Mouse (Mus musculus) layer of hippocampus, postnatal 10 days (tissue): ENCODE data around the gene Zdhhc14. TPM values are rescaled to one million over a fixed set of nuclear protein-coding genes. Genes with fewer than 3 reads are reported as not detected.

Experiments used
- total RNA-seq, 2 experiments: library from RNA; stranded (reverse); gene quantifications; 2 replicates each; pipeline ENCODE4 v1.2.3; 2021

The Zdhhc14 gene
- total RNA-seq, 2 experiments from 2014 or later, result 29.0 to 33.2 TPM

Other genes with a start within 250 kb of the Zdhhc14 start
- gene Ldhal6b, start 73.8 kb upstream of the Zdhhc14 start, total RNA-seq, result 1 to 10 TPM; 1.2 to 1.6 TPM
- 10 to 100 TPM; 78.9 to 86.8 TPM for gene Tmem242, start 52.3 kb upstream of the Zdhhc14 start, total RNA-seq